Mouse (Mus musculus): ENCODE data around the gene Carm1. TPM values are rescaled to one million over a fixed set of nuclear protein-coding genes. Genes with fewer than 3 reads are reported as not detected.
"Not testable (repeated sequence)": the region's sequence is repeated elsewhere in the genome, so short reads cannot be mapped to it uniquely, and the experiment has no call there.

The Carm1 gene
- polyA plus RNA-seq, 1 experiment, result 61.6 TPM

GRCm38 (mm10) chr9:21527917-21528324, 18.8 kb upstream of the Carm1 start:
- no peak for TF ChIP-seq CTCF (IDR thresholded peaks at IDR 0.05; ENCODE audit: extremely low read depth, insufficient read depth, low read length)
- TF ChIP-seq POLR2A (IDR thresholded peaks at IDR 0.05; ENCODE audit: extremely low read depth, insufficient read depth, low read length), result no peak

GRCm38 (mm10) chr9:21536501-21536900, 10.2 kb upstream of the Carm1 start:
- Histone ChIP-seq H3K4me3 (ENCODE audit: insufficient read depth, low read length) (no peak overlapping the region), H3K27ac (ENCODE audit: insufficient read depth, low read length) (no peak overlapping the region)

More at GRCm38 (mm10) chr9:21527917-21528324, 18.8 kb upstream of the Carm1 start:
- Histone ChIP-seq H3K4me1 (ENCODE audit: control insufficient read depth, insufficient read depth, low read length) (no peaks in the 10 kb centered on the region), H3K27ac (ENCODE audit: insufficient read depth, low read length) (no peak overlapping the region), H3K4me3 (ENCODE audit: insufficient read depth, low read length) (no peak overlapping the region)

GRCm38 (mm10) chr9:21537009-21537408, 9.7 kb upstream of the Carm1 start:
- Histone ChIP-seq H3K27ac (ENCODE audit: insufficient read depth, low read length) (no peak overlapping the region), H3K4me3 (ENCODE audit: insufficient read depth, low read length) (no peak overlapping the region), H3K4me1 (ENCODE audit: control insufficient read depth, insufficient read depth, low read length) (no peaks in the 10 kb centered on the region)
- TF ChIP-seq CTCF (IDR thresholded peaks at IDR 0.05; ENCODE audit: extremely low read depth, insufficient read depth, low read length) (no peak), POLR2A (IDR thresholded peaks at IDR 0.05; ENCODE audit: extremely low read depth, insufficient read depth, low read length) (no peak)

More at GRCm38 (mm10) chr9:21536501-21536900, 10.2 kb upstream of the Carm1 start:
- TF ChIP-seq CTCF (IDR thresholded peaks at IDR 0.05; ENCODE audit: extremely low read depth, insufficient read depth, low read length), result no peak
- no peak for TF ChIP-seq POLR2A (IDR thresholded peaks at IDR 0.05; ENCODE audit: extremely low read depth, insufficient read depth, low read length)
- no peaks in the 10 kb centered on the region for H3K4me1 ChIP-seq (ENCODE audit: control insufficient read depth, insufficient read depth, low read length)

GRCm38 (mm10) chr9:21539981-21540753, 6.5 kb upstream of the Carm1 start:
- TF ChIP-seq POLR2A (IDR thresholded peaks at IDR 0.05; ENCODE audit: extremely low read depth, insufficient read depth, low read length) (no peak), CTCF (IDR thresholded peaks at IDR 0.05; ENCODE audit: extremely low read depth, insufficient read depth, low read length) (no peak)
- no peak overlapping the region for H3K27ac ChIP-seq (ENCODE audit: insufficient read depth, low read length)
- no peak overlapping the region for H3K4me3 ChIP-seq (ENCODE audit: insufficient read depth, low read length)
- no peaks in the 10 kb centered on the region for H3K4me1 ChIP-seq (ENCODE audit: control insufficient read depth, insufficient read depth, low read length)

GRCm38 (mm10) chr9:21542001-21542400, 4.7 kb upstream of the Carm1 start:
- H3K27ac ChIP-seq (ENCODE audit: insufficient read depth, low read length); H3K4me3 ChIP-seq (ENCODE audit: insufficient read depth, low read length); H3K4me1 ChIP-seq (ENCODE audit: control insufficient read depth, insufficient read depth, low read length): not testable (repeated sequence)

GRCm38 (mm10) chr9:21545351-21545915, 1.3 kb upstream of the Carm1 start:
- H3K27ac ChIP-seq (ENCODE audit: insufficient read depth, low read length), result no peak overlapping the region
- H3K4me1 ChIP-seq (ENCODE audit: control insufficient read depth, insufficient read depth, low read length), result no peaks in the 10 kb centered on the region
- H3K4me3 ChIP-seq (ENCODE audit: insufficient read depth, low read length), result peak overlapping the region; percentile 51
- TF ChIP-seq POLR2A (IDR thresholded peaks at IDR 0.05; ENCODE audit: extremely low read depth, insufficient read depth, low read length) (no peak), CTCF (IDR thresholded peaks at IDR 0.05; ENCODE audit: extremely low read depth, insufficient read depth, low read length) (no peak)

- TF ChIP-seq CTCF (IDR thresholded peaks at IDR 0.05; ENCODE audit: extremely low read depth, insufficient read depth, low read length), result no peak
- TF ChIP-seq POLR2A (IDR thresholded peaks at IDR 0.05; ENCODE audit: extremely low read depth, insufficient read depth, low read length), result no peak
- peak overlapping the region; percentile 60 for H3K4me3 ChIP-seq (ENCODE audit: insufficient read depth, low read length)
Measured at GRCm38 (mm10) chr9:21545916-21546788, 542 bp upstream of the Carm1 start.

GRCm38 (mm10) chr9:21547075-21547941, 614 bp downstream of the Carm1 start:
- H3K4me3 ChIP-seq (ENCODE audit: insufficient read depth, low read length), result peak overlapping the region; percentile 60
- no peaks in the 10 kb centered on the region for H3K4me1 ChIP-seq (ENCODE audit: control insufficient read depth, insufficient read depth, low read length)
- H3K27ac ChIP-seq (ENCODE audit: insufficient read depth, low read length), result peak overlapping the region; percentile 73; the same call in 1 of the 2 replicates
- TF ChIP-seq CTCF (IDR thresholded peaks at IDR 0.05; ENCODE audit: extremely low read depth, insufficient read depth, low read length) (no peak), POLR2A (IDR thresholded peaks at IDR 0.05; ENCODE audit: extremely low read depth, insufficient read depth, low read length) (no peak)

More at GRCm38 (mm10) chr9:21545916-21546788, 542 bp upstream of the Carm1 start:
- H3K27ac ChIP-seq (ENCODE audit: insufficient read depth, low read length), result no peak overlapping the region
- no peaks in the 10 kb centered on the region for H3K4me1 ChIP-seq (ENCODE audit: control insufficient read depth, insufficient read depth, low read length)

- no peak overlapping the region for H3K27ac ChIP-seq (ENCODE audit: insufficient read depth, low read length)
- no peak overlapping the region for H3K4me3 ChIP-seq (ENCODE audit: insufficient read depth, low read length)
- TF ChIP-seq POLR2A (IDR thresholded peaks at IDR 0.05; ENCODE audit: extremely low read depth, insufficient read depth, low read length), result no peak
- no peak for TF ChIP-seq CTCF (IDR thresholded peaks at IDR 0.05; ENCODE audit: extremely low read depth, insufficient read depth, low read length)
- no peaks in the 10 kb centered on the region for H3K4me1 ChIP-seq (ENCODE audit: control insufficient read depth, insufficient read depth, low read length)
Measured at GRCm38 (mm10) chr9:21551049-21551448, 4.4 kb downstream of the Carm1 start.
